Mouse (Mus musculus): ENCODE results near the gene Bmi1.

Bmi1 gene

GRCm38 (mm10) chr2:18725880-18726279, 49.1 kb downstream of the Bmi1 start:
- DNase-seq (ENCODE audit: low spot score): no peak

GRCm38 (mm10) chr2:18731718-18732117, 54.9 kb downstream of the Bmi1 start:
- no peak for DNase-seq (ENCODE audit: low spot score)

GRCm38 (mm10) chr2:18734394-18735127, 57.7 kb downstream of the Bmi1 start:
- no peak for DNase-seq (ENCODE audit: low spot score)

All from ovary, postnatal 36 days (tissue).